Mouse (Mus musculus) left cerebral cortex, postnatal 10 days (tissue): Measurements from ENCODE around the gene Ccdc28b. TPM values are rescaled to one million over a fixed set of nuclear protein-coding genes. Genes with fewer than 3 reads are reported as not detected.

Experiments used
- DNase-seq, 2 experiments: peaks; one replicate each; pipeline ENCODE4 v3.0.0; 2021 to 2022; ENCODE audit warnings: low spot score in 2 of 2, mixed read lengths in 1 of 2; ENCODE audit errors: extremely low spot score in 1 of 2
- intact Hi-C: fragments of 180-260 bp; cut with DNase I; formaldehyde crosslinking; loops from one replicate; pipeline ENCODE4 v1.15.1; 2025
- total RNA-seq, 2 experiments: library from RNA; stranded (reverse); gene quantifications; 2 replicates each; pipeline ENCODE4 v1.2.3; 2021

The Ccdc28b gene
- total RNA-seq, 2 experiments from 2014 or later, result 123 to 130 TPM

DNA sequence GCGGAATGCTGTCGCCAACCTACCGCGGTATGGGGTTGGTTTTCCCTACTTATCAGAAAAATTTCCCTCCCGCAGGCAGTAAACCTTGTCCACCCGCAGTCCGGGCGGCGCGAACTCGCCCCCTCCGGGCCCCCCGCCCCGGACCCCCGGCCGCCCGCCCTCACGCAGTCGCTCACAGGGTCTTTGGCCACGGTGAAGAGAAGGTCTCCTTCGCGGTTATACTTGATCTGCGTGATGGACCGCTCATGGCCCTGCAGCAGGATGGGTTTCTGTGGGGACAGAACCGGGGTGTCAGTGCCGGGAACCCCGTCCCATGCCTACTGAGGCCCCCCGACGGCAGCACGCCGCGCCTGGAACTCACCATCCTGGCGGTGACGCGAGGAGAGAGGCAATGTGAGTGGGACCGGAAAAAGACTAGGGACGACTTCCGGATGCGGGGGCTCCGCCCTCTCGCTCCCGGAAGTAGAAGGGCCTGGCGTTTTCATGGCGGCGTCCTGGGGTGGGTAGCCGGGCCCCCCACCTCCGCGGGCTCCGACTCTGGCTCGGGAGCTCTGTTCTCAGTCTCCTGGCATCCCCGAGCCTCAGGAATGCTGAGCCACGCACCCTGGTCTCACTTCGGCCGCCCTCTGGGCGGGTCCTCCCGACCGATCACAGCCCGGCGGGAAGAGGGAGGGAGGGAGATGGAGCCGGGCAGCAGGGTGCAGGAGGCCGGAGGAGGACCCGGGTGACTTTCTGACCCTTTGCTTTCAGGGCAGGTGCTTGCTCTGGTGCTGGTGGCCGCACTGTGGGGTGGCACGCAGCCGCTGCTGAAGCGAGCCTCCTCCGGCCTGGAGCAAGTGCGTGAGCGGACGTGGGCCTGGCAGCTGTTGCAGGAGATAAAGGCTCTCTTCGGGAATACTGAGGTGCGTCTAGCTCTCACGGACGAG lies 23.3 kb downstream of the Ccdc28b start, which contains the start of the genes Eif3i and Tmem234:
TSS of gene Eif3i (minus strand) at position 416 of the 926 bp plus-strand sequence.
TSS of gene Tmem234 (plus strand) at position 436 of the 926 bp plus-strand sequence.
- peak; percentile 81 to 90 for DNase-seq
- intact Hi-C loops, result no loop called here

DNA sequence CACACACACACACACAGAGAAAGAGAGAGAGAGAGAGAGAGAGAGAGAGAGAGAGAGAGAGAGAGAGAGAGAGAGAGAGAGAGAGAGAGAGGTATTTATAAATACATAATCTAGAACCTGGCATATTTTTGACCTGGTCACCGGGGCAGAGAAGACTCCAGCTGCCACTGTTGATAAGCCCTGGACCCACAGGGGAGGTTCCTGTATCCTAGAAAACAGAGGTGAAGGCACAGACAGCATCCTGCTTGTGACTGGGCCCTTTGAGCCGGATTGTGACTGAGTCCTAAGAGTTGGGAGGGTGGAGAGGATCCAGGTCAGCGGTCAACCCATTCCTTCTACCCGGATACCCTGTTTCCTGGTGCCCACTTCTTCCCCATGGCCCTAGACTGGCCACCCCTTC lies 34.9 kb downstream of the Ccdc28b start:
- no peak for DNase-seq

DNA sequence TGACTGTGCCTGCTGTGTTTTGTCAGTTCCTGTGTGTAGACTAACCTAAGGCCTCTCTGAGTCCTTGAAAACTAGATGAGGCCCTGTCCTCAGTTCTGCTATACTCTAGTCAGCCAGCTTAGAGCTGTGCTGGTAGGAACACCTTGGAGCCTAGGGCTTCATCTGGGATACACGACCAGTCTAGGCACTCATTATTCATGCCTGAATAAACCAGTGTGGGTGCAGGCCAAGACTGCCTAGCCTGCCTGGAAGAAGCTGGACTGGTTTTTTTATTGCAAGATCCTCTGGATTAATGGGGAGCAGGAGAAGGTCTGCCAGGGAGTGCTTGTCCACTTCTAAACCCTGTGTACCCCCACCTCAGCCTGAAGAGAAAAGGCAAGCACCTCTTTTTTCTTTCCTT lies 36.8 kb downstream of the Ccdc28b start:
- DNase-seq, result no peak
- intact Hi-C loops, result no loop called here

More for the DNA sequence above, 34.9 kb downstream of the Ccdc28b start:
- intact Hi-C loops, result no loop called here

DNA sequence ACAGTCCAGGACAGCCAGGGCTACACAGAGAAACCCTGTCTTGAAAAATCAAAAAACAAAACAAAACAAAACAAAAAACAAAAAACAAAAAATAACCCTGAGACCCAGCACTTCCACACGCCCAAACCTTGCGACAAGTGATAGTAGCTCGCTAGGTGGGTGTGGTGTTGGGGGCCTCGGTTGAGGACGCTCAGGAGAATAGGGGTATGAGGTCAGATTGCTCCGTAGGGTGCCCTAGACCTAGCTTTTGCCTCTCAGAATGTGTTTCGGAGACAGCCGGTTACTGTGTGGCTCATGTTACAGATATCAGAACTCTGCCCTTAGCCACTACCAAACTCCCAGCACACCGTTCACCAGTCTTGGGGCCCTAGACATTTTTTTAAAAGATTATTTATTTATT lies 38.0 kb downstream of the Ccdc28b start:
- intact Hi-C loops, result no loop called here
- DNase-seq, result no peak

DNA sequence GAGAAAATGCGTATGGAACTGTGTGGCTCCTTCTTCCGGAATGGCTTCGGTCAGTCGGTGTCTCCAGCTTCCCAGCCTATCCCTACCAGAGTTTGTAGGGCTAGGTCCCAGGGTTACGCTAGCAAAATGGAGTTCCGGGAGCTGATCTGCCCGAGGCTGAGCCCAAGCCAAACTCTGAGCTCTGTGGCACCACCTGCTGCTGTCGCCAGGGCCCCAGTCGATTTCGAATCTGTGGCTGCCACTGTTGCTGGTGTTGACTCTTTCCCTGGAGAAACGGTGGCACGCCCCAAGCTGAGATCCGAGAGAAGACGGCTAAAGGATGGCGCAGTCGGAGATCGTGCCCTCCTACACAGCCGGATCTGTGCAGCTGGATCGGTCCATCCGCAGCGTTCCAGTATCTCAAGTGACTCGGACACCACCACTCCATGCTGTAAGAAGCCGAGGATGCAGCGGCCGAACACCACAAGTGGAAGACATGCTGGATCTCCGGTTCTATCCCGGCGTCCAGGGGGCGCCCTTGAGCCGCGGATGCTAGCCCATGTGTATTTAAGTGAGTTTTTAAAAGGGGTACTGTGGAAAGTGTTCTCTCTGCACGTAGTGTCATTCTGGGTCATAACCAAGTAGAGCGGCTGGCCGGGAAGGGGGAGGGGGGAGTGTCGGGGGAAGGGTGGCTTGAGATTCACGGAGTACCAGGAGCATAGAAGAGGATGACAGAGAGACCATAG lies 38.7 kb downstream of the Ccdc28b start:
- DNase-seq, result peak; percentile 83 to 87
- intact Hi-C loops, result no loop called here

DNA sequence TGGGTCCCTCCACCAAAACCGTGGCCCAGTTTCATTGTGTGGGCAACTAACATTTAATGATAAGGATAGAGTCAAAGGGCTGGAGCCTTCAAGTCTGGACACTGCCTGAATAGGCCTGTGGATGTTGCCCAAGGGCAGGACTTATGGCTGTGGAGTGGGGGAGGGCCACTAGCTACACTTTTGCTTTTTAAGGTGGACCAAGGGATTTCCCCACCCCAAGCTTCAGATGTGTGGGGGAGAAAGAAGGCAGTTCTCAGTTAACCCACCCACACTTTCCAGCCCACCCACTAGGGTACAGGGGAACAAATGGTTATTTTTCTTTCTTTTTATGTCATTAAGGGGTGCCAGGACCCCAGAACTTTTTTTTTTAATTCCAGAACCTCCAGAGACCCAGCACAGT lies 39.4 kb downstream of the Ccdc28b start:
- no peak for DNase-seq

DNA sequence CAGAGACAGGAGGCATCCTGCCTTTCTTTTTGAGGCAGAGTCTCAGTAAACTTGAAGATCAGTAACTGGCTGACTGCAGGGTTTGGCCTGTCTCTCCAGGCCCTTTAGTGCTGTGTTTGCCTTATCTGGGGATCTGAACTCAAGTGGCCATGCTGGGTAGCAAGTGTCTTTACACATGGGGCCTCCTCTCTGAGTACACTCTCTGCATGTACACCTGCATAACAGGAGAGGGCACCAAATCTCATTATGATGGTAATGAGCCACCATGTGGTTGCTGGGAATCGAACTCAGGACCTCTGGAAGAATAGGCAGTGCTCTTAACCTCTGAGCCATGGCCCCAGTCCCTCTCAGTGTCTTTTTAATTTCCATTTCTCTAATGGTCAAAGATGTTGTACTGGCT lies 41.5 kb downstream of the Ccdc28b start:
- DNase-seq, result no peak
- intact Hi-C loops, result no loop called here

More for the DNA sequence above, 39.4 kb downstream of the Ccdc28b start:
- intact Hi-C loops, result no loop called here

DNA sequence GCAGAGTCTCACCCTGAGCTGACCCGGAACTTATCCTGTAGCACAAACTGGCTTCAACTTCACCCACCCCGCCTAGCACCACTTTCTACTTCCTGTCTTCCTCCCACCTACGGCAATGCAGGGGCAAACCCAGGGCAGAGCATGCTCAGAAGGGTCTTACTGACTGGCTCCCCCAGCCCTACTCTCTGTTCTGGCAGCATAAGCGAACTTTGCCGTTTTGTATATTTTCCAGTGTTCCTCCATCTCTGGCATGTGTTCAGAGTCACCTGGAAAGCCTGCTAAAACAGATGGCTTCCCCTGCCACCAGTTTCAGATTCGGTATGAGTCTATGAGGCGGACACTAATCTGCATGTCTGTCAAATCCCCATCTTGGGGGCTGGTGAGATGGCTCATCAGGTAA lies 43.4 kb downstream of the Ccdc28b start:
- intact Hi-C loops, result no loop called here
- DNase-seq, result no peak

DNA sequence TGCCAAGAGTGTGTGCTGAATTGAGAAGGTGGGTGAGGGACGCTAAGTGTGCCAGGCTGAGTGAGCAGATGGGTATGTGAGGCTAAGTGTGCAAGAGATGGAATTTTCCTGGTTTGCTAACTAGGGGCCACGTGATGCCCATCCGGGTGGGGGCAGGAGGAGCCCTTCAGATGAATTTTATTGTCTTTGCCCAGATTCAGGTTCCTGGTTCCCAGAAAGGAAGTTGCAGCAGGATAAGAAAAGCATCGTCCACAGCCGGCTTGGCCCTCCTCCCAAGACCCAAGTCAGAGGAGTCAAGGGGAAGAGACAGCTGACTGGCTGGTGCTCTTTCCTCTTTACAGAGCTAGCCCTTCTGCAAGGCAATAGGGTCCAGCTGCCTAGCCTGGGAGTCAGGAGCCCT lies 45.3 kb downstream of the Ccdc28b start, which contains the start of gene Fam167b:
TSS of gene Fam167b (minus strand) at position 84 of the 400 bp plus-strand sequence.
- intact Hi-C loops, result no loop called here
- peak in 1 of 2 experiments; percentile 32 for DNase-seq

DNA sequence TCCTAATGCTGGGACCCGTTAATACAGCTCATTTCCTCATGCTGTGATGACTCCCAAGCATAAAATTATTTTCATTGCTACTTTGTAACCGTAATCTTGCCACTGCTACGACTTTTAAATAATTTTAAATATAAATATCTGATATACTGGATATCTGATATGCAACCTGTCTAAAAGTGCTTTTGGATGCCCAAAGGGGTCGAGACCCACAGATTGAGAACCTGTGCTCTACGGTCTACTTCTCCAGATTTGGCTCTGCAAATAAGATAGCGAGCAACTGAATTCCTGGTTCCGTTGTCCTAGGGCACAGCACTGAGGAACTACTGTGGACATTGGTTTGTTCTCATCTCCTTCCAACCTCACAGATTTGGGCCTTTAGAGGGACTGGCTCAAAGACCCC lies 46.1 kb downstream of the Ccdc28b start:
- no peak for DNase-seq
- intact Hi-C loops, result no loop called here

DNA sequence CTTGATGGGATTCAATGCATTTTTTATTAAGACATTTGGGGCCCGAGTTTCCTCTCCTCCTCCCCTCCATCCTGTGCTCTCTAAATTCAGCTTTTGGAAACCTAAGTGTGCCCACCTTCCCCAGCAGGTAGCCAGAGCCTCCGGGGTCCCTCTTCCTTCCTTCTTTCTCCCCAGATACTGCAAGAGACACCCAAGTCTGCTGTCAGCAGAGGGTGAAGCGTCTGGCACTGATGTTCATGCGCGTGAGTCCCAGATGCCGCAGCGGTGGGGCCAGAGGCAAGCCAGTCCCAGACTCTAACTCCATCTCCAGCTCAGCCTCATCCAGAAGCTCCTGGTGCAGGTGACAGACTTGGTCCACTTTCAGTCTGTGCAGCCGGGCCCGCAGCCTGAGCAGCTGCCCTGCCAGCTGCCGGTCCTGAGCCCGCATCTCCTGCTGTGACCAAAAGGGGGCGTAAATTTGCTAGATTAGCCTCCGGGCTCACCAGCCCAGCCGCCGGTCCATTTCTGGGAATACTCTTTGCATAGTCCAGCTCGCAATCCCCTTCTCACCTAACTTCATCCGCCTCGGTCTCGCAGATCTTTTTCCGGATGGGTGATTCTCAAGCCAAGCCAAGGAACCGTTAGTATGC lies 46.8 kb downstream of the Ccdc28b start:
- peak; percentile 63 to 78 for DNase-seq
- intact Hi-C loops, result no loop called here

DNA sequence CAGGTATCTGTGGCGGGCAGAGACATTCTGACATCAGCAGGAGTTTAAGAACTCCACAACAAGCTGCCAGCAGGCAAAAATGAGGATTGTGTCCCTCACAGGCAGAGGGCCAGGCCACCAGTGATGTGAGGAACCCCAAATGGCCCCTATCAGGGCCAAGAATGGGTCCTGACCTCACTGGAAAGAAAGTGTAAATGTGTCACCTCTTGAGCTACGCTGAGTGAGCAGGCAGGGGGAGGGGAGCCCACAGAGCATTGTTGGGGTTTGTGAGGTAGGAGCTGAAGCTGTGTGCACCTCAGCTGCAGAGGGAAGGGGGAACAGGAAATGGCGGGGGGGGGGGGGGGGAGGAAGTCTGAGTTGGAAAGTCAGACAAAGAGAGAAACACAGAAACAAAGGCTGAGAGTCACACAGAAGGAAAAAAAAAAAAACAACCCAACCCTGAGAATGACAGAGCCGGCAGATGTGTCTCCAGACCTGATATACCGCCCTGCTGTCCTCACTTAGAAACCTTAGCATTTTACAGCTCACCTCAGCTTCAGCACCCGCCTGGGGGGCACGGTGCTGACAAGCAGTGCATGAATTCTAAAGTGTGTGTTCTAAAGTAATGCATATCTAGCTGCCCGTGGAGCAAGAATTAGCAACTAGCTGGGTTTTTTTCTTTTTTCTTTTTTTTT lies 48.4 kb downstream of the Ccdc28b start:
- intact Hi-C loops, result no loop called here

DNA sequence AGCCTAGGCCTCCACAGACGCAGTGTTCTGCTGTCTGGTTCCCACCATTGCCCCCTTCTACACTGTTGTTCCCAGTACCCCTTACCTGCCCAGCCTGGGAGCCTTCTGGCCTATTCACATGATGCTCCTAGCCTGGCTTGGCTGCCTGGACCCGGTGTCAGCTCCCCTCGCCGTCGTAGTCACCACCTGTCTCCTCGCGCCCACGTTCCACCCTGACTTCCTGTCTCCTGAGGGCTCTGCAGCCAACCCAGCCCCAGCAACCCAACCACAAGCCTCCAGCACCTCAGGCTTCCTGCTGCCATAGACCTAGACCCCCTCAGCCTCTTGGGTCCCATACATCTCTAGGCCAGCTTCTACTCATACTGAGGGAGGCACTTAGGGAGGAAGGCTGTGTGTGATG lies 50.3 kb downstream of the Ccdc28b start, which contains the start of gene Lck:
TSS of gene Lck (minus strand) at position 212 of the 400 bp plus-strand sequence.
- DNase-seq, result no peak
- intact Hi-C loops, result no loop called here

More for the DNA sequence above, 48.4 kb downstream of the Ccdc28b start:
- peak in 1 of 2 experiments; percentile 41 for DNase-seq

DNA sequence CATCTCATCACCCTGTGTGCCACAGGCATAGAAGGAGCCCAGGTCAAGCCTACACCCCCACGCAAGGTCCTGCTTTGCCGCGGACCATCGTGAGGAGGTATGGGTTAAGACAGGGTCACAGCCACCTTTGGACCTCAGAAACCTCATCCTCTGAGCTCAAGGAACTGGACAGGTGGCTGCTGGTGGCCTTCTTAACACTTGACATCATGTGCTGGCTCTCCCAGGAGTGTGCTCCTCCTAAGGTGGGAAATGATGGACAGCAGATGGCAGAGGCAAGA lies 50.7 kb downstream of the Ccdc28b start:
- intact Hi-C loops, result no loop called here
- no peak for DNase-seq

DNA sequence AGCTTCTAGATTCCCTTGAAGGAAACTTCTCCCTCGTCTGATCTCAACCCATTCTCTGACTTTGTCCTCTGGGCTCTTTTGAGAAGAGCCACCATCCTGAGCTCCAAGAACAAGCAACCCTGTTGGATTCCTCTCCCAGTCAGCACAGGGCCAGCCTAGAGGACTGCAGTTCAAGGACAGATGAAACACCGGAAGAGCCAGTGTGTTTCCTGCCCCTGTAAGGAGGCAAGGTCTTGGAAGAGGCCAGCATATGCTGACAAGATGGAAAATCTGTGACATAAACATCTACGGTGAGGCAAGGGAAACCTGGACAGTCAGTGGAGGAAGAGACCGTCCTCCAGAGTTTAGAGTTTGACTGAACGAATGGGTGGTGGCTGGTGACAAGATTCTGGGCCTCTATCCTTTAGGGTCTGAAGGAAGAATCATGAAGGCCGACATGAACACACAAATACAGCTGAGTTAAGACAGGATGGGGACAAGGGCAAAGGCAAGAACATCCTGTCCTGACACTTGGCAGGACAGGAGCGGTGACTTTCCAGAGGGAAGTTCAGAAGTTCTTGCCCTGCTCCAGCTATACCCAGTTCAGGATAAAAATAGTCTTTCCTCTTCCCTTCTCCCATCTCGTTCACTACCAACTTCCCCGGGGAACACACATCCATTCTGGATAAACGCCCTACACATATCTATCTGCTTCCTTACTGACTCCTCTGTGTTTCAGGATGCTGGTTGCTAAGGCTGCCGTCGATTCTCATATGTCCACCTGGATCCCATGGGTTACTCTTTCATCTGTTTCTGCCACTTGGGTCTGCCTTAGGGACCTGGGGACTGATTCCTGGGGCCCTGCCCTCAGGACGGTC lies 51.3 kb downstream of the Ccdc28b start:
- DNase-seq, result no peak
- intact Hi-C loops, result no loop called here

DNA sequence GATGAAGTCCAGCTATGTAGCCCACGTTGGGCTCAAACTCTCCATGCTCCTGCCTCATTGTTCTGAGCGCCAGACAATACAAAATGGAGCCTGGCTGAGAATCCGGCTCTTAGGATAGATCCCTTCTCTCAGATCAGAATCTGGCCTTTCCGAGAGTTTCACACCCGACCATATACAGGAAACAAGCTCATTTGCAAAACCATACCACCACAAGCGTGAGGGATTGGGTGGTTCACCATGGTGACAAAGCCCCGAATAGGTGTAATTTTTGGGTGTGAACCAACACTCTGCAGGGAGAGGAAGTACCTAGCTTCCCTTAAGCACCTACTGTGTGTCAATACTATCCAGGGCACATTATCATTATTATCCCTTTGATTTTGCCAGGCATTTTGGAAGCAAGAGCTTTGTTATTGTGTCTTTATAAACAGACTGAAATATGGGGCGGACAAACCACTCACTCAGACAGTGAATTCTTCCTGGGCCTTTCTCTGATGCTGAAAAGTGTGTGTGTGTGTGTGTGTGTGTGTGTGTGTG lies 52.1 kb downstream of the Ccdc28b start:
- intact Hi-C loops, result no loop called here
- DNase-seq, result no peak

DNA sequence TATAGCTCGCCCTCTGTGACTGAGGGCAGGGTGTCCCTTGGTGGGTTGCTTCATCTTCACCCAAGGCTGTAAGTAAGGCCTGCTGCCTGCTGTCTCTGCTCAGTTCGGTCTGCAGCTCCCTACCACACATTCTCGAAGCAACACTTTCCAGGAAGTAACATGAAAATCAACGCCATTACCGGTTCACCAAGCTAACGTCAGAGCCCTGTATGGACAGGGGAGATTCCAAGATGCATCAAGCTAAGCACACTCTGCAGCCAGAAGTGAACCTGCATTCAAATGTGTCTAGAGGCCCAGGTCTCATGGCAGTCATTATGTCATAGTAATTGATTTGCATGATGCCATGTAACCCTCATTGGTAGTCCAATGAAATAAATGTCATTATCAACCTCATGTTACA lies 53.7 kb downstream of the Ccdc28b start:
- intact Hi-C loops, result no loop called here

More for the DNA sequence above, 53.7 kb downstream of the Ccdc28b start:
- no peak for DNase-seq
